Mouse (Mus musculus) E14TG2a.4 (cell line): Measurements from ENCODE around the gene Tbp.
A peak's percentile ranks its signal among the peaks of the same experiment; 100 is the strongest.

ENCODE experiments used
- CTCF ChIP-seq: conservative IDR thresholded peaks from 2 replicates; pipeline ENCODE4 v1.5.1; 2014; ENCODE audit warnings: low read length
- NANOG ChIP-seq: IDR thresholded peaks from 2 replicates; pipeline ENCODE4 v1.6.1; 2014; ENCODE audit warnings: borderline replicate concordance, low read length, mixed read lengths

- 0 out of 2 replicates have a peak, but pooled peaks have one; percentile 21 for TF ChIP-seq CTCF
- no peak for TF ChIP-seq NANOG
Measured at GRCm38 (mm10) chr17:15566908-15567307, 67.2 kb downstream of the Tbp start.
